Mouse (Mus musculus) limb, embryonic 14.5 days (tissue): ENCODE results near the gene Slc22a12. TPM values are rescaled to one million over a fixed set of nuclear protein-coding genes. Genes with fewer than 3 reads are reported as not detected.

Source experiments
- ATAC-seq: fragments of 200-750 bp; cut with Nextera tagmentation; 2 replicates; pipeline ENCODE4 v1.8.0; 2017; ENCODE audit warnings: low read depth, moderate number of reproducible peaks, moderate TSS enrichment; ENCODE audit not compliant: low FRiP score
- DNase-seq: peaks from one replicate; pipeline ENCODE4 v3.0.0-alpha.2; 2015; ENCODE audit warnings: low spot score
- H3K27ac ChIP-seq: fragments of 300-500 bp; sonication (generic); replicated peaks from 2 replicates; pipeline ENCODE4 v1.5.1; 2014; ENCODE audit warnings: low read depth, mild to moderate bottlenecking, low read length, moderate library complexity, mixed read lengths
- H3K27me3 ChIP-seq: fragments of 300-500 bp; sonication (generic); 2 replicates; pipeline ENCODE4 v1.6.1; 2014; ENCODE audit warnings: low read length, mixed read lengths; ENCODE audit not compliant: control insufficient read depth, insufficient read depth
- H3K36me3 ChIP-seq: fragments of 300-500 bp; sonication (generic); 2 replicates; pipeline ENCODE4 v1.6.1; 2014; ENCODE audit warnings: mild to moderate bottlenecking, low read length, moderate library complexity, mixed read lengths; ENCODE audit not compliant: control insufficient read depth, insufficient read depth
- H3K4me1 ChIP-seq: fragments of 300-500 bp; sonication (generic); 2 replicates; pipeline ENCODE4 v1.6.1; 2014; ENCODE audit warnings: antibody characterized with exemption, low read length, mixed read lengths; ENCODE audit not compliant: control insufficient read depth, insufficient read depth
- H3K4me2 ChIP-seq: fragments of 300-500 bp; sonication (generic); replicated peaks from 2 replicates; pipeline ENCODE4 v1.6.1; 2014; ENCODE audit warnings: low read depth, mild to moderate bottlenecking, low read length, moderate library complexity; ENCODE audit not compliant: severe bottlenecking
- H3K4me3 ChIP-seq: fragments of 300-500 bp; sonication (generic); replicated peaks from 2 replicates; pipeline ENCODE4 v1.5.1; 2014; ENCODE audit warnings: low read length
- H3K9ac ChIP-seq: fragments of 300-500 bp; sonication (generic); 2 replicates; pipeline ENCODE4 v1.6.1; 2014; ENCODE audit warnings: mild to moderate bottlenecking, low read depth, low read length, moderate library complexity; ENCODE audit not compliant: severe bottlenecking
- H3K9me3 ChIP-seq: fragments of 300-500 bp; sonication (generic); 2 replicates; pipeline ENCODE4 v1.6.1; 2016; ENCODE audit warnings: low read length; ENCODE audit not compliant: control insufficient read depth
- POLR2A ChIP-seq: fragments of 200-500 bp; IDR thresholded peaks from 2 replicates; pipeline ENCODE4 v1.8.0; 2012; ENCODE audit warnings: inconsistent platforms, mild to moderate bottlenecking, moderate library complexity, borderline replicate concordance; ENCODE audit not compliant: insufficient read depth, insufficient read length; ENCODE audit errors: extremely low read depth
- WGBS: fragments of 180-500 bp; shearing (Covaris S2); extraction: QIAGEN DNeasy Blood & Tissue Kit; methylation state at CpG from one replicate; pipeline ENCODE4 v1.1.7; 2014; 5-methylcytosine and 5-hydroxymethylcytosine counted together
- polyA plus RNA-seq, 2 experiments: library from polyadenylated mRNA; depleted of rRNA in 1 of 2; stranded (reverse) in 1 of 2; unstranded in 1 of 2; fragments of >200 nt; fragmentation: Nextera tagmentation in 1 of 2; extraction: Ambion mirVana in 1 of 2; gene quantifications; 2 replicates each; pipeline versions ENCODE4 v1.2.1 to v1.2.3; 2012 to 2014

Gene Slc22a12
- polyA plus RNA-seq, 2 experiments = not detected

DNA sequence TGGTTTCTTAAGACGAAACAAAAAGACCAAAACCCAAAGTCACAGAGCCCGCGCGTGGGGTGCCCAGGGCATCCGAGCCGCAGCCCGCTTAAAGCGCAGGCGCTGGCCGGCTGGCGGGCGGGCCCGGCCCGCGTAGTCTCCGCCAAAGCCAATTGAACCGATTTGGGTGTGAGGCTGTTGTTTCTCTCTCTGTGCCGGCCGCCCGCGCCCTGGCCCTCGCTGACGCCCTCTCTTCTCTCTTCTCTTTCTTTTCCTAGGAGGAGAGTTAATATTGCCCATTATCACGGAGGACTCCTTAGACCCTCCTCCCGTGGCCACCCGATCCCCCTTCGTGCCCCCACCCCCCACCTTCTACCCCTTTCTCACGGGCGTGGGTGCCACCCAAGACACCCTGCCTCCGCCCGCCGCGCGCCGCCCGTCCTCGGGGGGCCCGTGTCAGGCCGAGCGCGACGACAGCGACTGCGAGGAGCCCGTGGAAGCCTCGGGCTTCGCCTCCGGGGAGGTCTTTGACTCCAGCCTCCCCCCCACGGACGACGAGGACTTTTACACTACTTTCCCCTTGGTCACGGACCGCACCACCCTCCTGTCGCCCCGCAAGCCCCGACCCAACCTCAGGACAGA is 11.7 kb downstream of the Slc22a12 start:
- ATAC-seq (no peak), DNase-seq (peak; percentile 16)
- TF ChIP-seq POLR2A = no peak
- Histone ChIP-seq H3K36me3 (no peaks in the 10 kb centered on the region), H3K4me1 (peaks cover 13% of the 10 kb centered on the region), H3K27me3 (peaks cover 48% of the 10 kb centered on the region), H3K4me3 (peak overlapping the region; percentile 41), H3K9ac (peak overlapping the region; percentile 44), H3K27ac (no peak overlapping the region), H3K9me3 (no peaks in the 10 kb centered on the region), H3K4me2 (peak overlapping the region; percentile 80)
- WGBS = 1% methylated on average over 56 of the region's 56 CpGs

DNA sequence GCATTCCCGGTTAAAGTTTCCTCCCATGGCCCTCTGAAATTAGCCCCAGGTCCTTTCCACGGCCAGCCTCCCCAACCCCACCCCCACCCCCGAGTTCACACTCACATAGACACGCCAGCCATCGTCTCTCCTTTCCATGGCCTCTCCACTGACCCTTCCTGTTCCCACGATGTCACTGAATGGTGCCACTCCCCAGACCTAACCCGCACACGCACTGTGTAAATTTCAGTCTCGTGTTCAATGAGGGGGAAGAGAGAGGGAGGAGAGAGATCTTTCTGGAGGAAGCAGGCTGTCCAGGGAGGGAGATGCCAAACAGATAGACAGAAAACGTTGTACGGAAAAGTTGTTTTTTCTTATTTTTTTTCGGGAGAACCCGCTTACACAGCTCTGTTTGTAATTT is 12.5 kb downstream of the Slc22a12 start:
- no peak overlapping the region for H3K9ac ChIP-seq
- no peaks in the 10 kb centered on the region for H3K9me3 ChIP-seq
- no peak overlapping the region for H3K4me2 ChIP-seq
- no peak for DNase-seq
- no peak for ATAC-seq
- no peaks in the 10 kb centered on the region for H3K36me3 ChIP-seq
- no peak overlapping the region for H3K27ac ChIP-seq
- H3K4me1 ChIP-seq = peaks cover 13% of the 10 kb centered on the region
- TF ChIP-seq POLR2A = no peak
- WGBS = 24% methylated on average over 13 of the region's 13 CpGs
- peaks cover 48% of the 10 kb centered on the region for H3K27me3 ChIP-seq
- no peak overlapping the region for H3K4me3 ChIP-seq

DNA sequence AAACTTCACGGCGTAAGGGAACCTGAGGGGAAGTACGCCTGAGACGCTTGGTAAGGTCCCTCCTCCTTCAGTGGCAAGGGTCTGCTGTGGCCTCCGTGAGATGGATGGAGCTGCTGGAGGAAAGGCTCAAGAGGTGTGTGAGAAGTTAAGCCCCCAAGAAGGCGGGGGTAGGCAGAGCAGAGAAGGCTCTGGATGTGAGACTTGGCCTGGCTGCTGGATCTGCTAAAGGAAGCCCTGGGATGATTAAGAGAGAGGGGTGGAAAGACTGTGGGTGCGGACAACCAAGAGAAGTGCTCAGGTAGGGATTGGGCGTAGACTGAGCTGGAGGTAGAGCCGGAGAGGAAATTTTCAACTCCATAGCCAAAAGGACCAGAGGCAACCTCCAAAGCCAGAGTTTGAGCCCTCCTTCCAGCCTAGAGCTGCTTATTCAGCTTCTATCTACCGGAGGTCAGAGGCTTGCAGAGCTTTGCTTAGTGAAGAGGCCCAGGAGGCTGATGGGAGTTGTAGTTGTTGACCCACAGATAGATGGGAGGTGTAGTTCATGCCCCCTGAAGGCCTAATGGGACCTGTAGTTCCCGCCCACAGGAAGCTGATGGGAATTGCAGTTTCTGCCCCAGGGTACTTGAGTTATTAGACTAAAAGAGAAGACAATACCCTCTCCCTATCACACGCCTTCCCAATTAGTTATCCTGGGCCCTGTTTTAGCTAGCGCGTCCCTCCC is 13.4 kb downstream of the Slc22a12 start:
- Histone ChIP-seq H3K9me3 (no peaks in the 10 kb centered on the region), H3K36me3 (no peaks in the 10 kb centered on the region), H3K4me3 (no peak overlapping the region), H3K4me1 (peaks cover 13% of the 10 kb centered on the region), H3K27ac (no peak overlapping the region), H3K27me3 (peaks cover 48% of the 10 kb centered on the region), H3K9ac (no peak overlapping the region), H3K4me2 (no peak overlapping the region)
- TF ChIP-seq POLR2A = no peak
- ATAC-seq (no peak), DNase-seq (peak; percentile 14)
- WGBS = 61% methylated on average over 14 of the region's 14 CpGs

DNA sequence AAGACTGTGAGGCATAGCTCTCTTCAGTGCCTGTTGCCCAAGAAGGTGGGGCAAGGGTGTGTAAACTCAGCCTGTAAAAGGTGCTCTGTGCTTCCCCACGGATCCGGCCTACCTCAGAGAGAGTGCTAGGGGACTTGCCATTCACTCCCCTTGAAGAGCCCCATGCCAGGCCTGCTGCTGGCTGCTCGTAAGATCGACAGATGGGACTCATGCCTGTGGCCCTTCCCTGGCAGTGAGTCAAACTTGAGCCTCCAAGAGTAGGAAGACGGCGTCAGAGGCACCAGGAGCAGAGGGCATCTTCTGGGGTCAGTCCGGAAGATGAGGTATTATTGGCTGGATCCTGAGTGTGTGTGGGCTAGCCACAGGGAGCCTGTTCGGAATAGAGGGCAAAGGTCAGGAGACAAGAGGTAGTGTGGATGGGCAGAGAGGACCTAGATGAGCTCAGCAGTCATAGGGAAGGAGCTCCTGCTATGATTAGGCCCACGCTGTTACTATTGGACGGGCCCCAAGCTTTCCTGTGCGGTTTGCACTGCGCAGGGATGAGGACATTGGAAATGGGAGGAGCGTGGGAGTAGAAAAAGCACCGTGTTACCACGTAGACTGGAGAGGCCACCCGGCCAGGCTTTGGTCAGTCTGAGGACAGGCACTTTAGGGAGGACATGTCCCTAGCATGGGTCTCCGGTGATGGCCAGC is 14.8 kb downstream of the Slc22a12 start:
- H3K9ac ChIP-seq = no peak overlapping the region
- H3K27me3 ChIP-seq = peaks cover 40% of the 10 kb centered on the region
- DNase-seq (no peak), ATAC-seq (no peak)
- H3K4me2 ChIP-seq = no peak overlapping the region
- H3K4me3 ChIP-seq = no peak overlapping the region
- peaks cover 13% of the 10 kb centered on the region for H3K4me1 ChIP-seq
- no peaks in the 10 kb centered on the region for H3K9me3 ChIP-seq
- TF ChIP-seq POLR2A = no peak
- no peaks in the 10 kb centered on the region for H3K36me3 ChIP-seq
- WGBS = 75% methylated on average over 17 of the region's 17 CpGs
- H3K27ac ChIP-seq = no peak overlapping the region

DNA sequence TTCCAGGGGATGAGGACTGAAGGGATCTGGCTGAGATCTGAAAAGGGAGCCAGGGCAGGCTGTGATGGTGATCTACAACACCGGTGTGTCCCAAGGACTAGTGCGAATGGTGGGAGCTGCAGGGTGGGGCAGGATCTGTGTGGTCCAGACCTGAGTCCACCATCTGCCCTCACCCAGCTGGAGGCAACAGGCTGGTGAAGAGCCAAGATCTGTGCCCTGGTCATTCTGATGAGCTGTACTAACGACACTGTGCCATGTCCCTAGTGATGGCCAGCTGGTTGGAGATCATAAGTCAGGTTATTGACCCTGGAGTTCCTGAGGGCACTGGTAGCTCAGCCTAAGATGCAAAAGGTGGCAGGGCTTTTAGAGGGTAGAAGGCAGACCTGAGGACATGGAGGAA is 15.4 kb downstream of the Slc22a12 start:
- no peak overlapping the region for H3K9ac ChIP-seq
- H3K27me3 ChIP-seq = peaks cover 34% of the 10 kb centered on the region
- 80% methylated on average over 3 of the region's 3 CpGs for WGBS
- no peak overlapping the region for H3K27ac ChIP-seq
- no peak for ATAC-seq
- no peak overlapping the region for H3K4me3 ChIP-seq
- no peaks in the 10 kb centered on the region for H3K36me3 ChIP-seq
- no peaks in the 10 kb centered on the region for H3K9me3 ChIP-seq
- TF ChIP-seq POLR2A = no peak
- H3K4me1 ChIP-seq = peaks cover 13% of the 10 kb centered on the region
- no peak for DNase-seq
- no peak overlapping the region for H3K4me2 ChIP-seq
